Mouse (Mus musculus): Measurements from ENCODE around the gene B3gnt2.

The B3gnt2 gene

GRCm38 (mm10) chr11:22860335-22861227, at the start of gene B3gnt2:
Gene B3gnt2, minus strand, starts transcription at chr11:22860961.
- DNase-seq (ENCODE audit: low spot score in 2 of 2): no peak

- DNase-seq (ENCODE audit: low spot score in 2 of 2): no peak
Observed at GRCm38 (mm10) chr11:22906453-22906865, 45.7 kb upstream of the B3gnt2 start.

- DNase-seq (ENCODE audit: low spot score in 2 of 2): no peak
Observed at GRCm38 (mm10) chr11:22902923-22903322, 42.2 kb upstream of the B3gnt2 start.

GRCm38 (mm10) chr11:22900041-22900440, 39.3 kb upstream of the B3gnt2 start:
- no peak for DNase-seq (ENCODE audit: low spot score in 2 of 2)

GRCm38 (mm10) chr11:22897642-22898041, 36.9 kb upstream of the B3gnt2 start:
- DNase-seq (ENCODE audit: low spot score in 2 of 2): no peak

GRCm38 (mm10) chr11:22897127-22897526, 36.4 kb upstream of the B3gnt2 start:
- no peak for DNase-seq (ENCODE audit: low spot score in 2 of 2)

- DNase-seq (ENCODE audit: low spot score in 2 of 2): no peak
Observed at GRCm38 (mm10) chr11:22893075-22893474, 32.3 kb upstream of the B3gnt2 start.

GRCm38 (mm10) chr11:22892466-22892865, 31.7 kb upstream of the B3gnt2 start:
- DNase-seq (ENCODE audit: low spot score in 2 of 2): peak in 1 of 2 experiments; percentile 5

GRCm38 (mm10) chr11:22891876-22892275, 31.1 kb upstream of the B3gnt2 start:
- no peak for DNase-seq (ENCODE audit: low spot score in 2 of 2)

- DNase-seq (ENCODE audit: low spot score in 2 of 2): no peak
Observed at GRCm38 (mm10) chr11:22891242-22891641, 30.5 kb upstream of the B3gnt2 start.

GRCm38 (mm10) chr11:22889224-22889623, 28.5 kb upstream of the B3gnt2 start:
- peak; percentile 33 to 40 for DNase-seq (ENCODE audit: low spot score in 2 of 2)

GRCm38 (mm10) chr11:22886991-22887390, 26.2 kb upstream of the B3gnt2 start:
- DNase-seq (ENCODE audit: low spot score in 2 of 2): no peak

GRCm38 (mm10) chr11:22885350-22885749, 24.6 kb upstream of the B3gnt2 start:
- no peak for DNase-seq (ENCODE audit: low spot score in 2 of 2)

- DNase-seq (ENCODE audit: low spot score in 2 of 2): no peak
Observed at GRCm38 (mm10) chr11:22883676-22884075, 22.9 kb upstream of the B3gnt2 start.

GRCm38 (mm10) chr11:22882926-22883325, 22.2 kb upstream of the B3gnt2 start:
- no peak for DNase-seq (ENCODE audit: low spot score in 2 of 2)

- no peak for DNase-seq (ENCODE audit: low spot score in 2 of 2)
Observed at GRCm38 (mm10) chr11:22880383-22881172, 19.8 kb upstream of the B3gnt2 start.

GRCm38 (mm10) chr11:22879645-22880044, 18.9 kb upstream of the B3gnt2 start:
- DNase-seq (ENCODE audit: low spot score in 2 of 2): no peak

- DNase-seq (ENCODE audit: low spot score in 2 of 2): no peak
Observed at GRCm38 (mm10) chr11:22876680-22877330, 16.0 kb upstream of the B3gnt2 start.

GRCm38 (mm10) chr11:22875279-22875678, 14.5 kb upstream of the B3gnt2 start:
- no peak for DNase-seq (ENCODE audit: low spot score in 2 of 2)

GRCm38 (mm10) chr11:22874747-22875146, 14.0 kb upstream of the B3gnt2 start:
- peak in 1 of 2 experiments; percentile 26 for DNase-seq (ENCODE audit: low spot score in 2 of 2)

- no peak for DNase-seq (ENCODE audit: low spot score in 2 of 2)
Observed at GRCm38 (mm10) chr11:22873383-22873782, 12.6 kb upstream of the B3gnt2 start.

GRCm38 (mm10) chr11:22872307-22872680, 11.5 kb upstream of the B3gnt2 start:
- no peak for DNase-seq (ENCODE audit: low spot score in 2 of 2)

All from frontal cortex, postnatal 36 days (tissue).